Mouse (Mus musculus) CH12.LX (cell line): ENCODE results near the gene Slc2a4. TPM values are rescaled to one million over a fixed set of nuclear protein-coding genes. Genes with fewer than 3 reads are reported as not detected.

Experiments used
- DNase-seq: peaks from one replicate; pipeline ENCODE4 v3.0.0-alpha.2; 2013; ENCODE audit errors: extremely low read depth
- H3K27ac ChIP-seq: 2 replicates; pipeline ENCODE4 v1.5.1; 2012; ENCODE audit warnings: low read depth, mild to moderate bottlenecking, control low read depth, moderate library complexity; ENCODE audit not compliant: insufficient read depth
- H3K27me3 ChIP-seq: replicated peaks from 2 replicates; pipeline ENCODE3; 2012; ENCODE audit warnings: inconsistent platforms
- H3K36me3 ChIP-seq, 2 experiments: replicated peaks in 1 of 2; 2 replicates each; pipeline versions ENCODE3 to v1.6.1; 2012; ENCODE audit warnings: inconsistent platforms in 1 of 2, low read length in 1 of 2, mild to moderate bottlenecking in 1 of 2, mixed read lengths in 1 of 2, moderate library complexity in 1 of 2; ENCODE audit not compliant: control insufficient read depth in 1 of 2, insufficient read depth in 1 of 2
- H3K4me1 ChIP-seq, 2 experiments: 2 replicates each; pipeline ENCODE4 v1.6.1; 2012; ENCODE audit warnings: inconsistent platforms in 1 of 2, moderate library complexity in 1 of 2; ENCODE audit not compliant: insufficient read depth in 2 of 2, control insufficient read depth in 1 of 2
- H3K4me2 ChIP-seq: 2 replicates; pipeline ENCODE4 v1.6.1; 2012; ENCODE audit warnings: low read depth, mild to moderate bottlenecking, control low read depth; ENCODE audit not compliant: poor library complexity, insufficient read depth, severe bottlenecking
- H3K4me3 ChIP-seq, 3 experiments: fragments of 150-350 bp in 1 of 3; sonication (generic) in 1 of 3; replicated peaks in 1 of 3; 2 replicates each; pipeline versions ENCODE3 to v1.5.1; 2011 to 2012; ENCODE audit warnings: low read depth in 2 of 3, low read length in 2 of 3, mild to moderate bottlenecking in 2 of 3, moderate library complexity in 2 of 3, control low read depth in 1 of 3, improper control_type of control experiment in 1 of 3, inconsistent platforms in 1 of 3, mixed read lengths in 1 of 3; ENCODE audit not compliant: poor library complexity in 1 of 3
- H3K79me2 ChIP-seq: replicated peaks from 2 replicates; pipeline ENCODE4 v1.6.1; 2012; ENCODE audit warnings: mild to moderate bottlenecking, moderate library complexity; ENCODE audit not compliant: control insufficient read depth, poor library complexity, insufficient read depth, severe bottlenecking; ENCODE audit errors: extremely low read depth
- H3K9ac ChIP-seq: 2 replicates; pipeline ENCODE4 v1.6.1; 2012; ENCODE audit warnings: low read depth, mild to moderate bottlenecking, control low read depth, moderate library complexity; ENCODE audit not compliant: insufficient read depth
- H3K9me3 ChIP-seq: replicated peaks from 2 replicates; pipeline ENCODE3; 2012; ENCODE audit warnings: low read length, inconsistent platforms, mixed read lengths
- CHD1 ChIP-seq: IDR thresholded peaks from 2 replicates; pipeline ENCODE4 v1.6.1; 2012; ENCODE audit warnings: low read depth, low read length, improper control_type of control experiment, inconsistent platforms
- CHD2 ChIP-seq: IDR thresholded peaks from 2 replicates; pipeline ENCODE4 v1.6.1; 2011; ENCODE audit warnings: low read length, improper control_type of control experiment
- E2F4 ChIP-seq: IDR thresholded peaks from 2 replicates; pipeline ENCODE4 v1.6.1; 2011; ENCODE audit warnings: low read depth, low read length, improper control_type of control experiment; ENCODE audit not compliant: insufficient replicate concordance
- ELF1 ChIP-seq: IDR thresholded peaks from 2 replicates; pipeline ENCODE4 v1.6.1; 2014; ENCODE audit warnings: low read depth, mild to moderate bottlenecking, inconsistent platforms, low read length, improper control_type of control experiment
- EP300 ChIP-seq: IDR thresholded peaks from 2 replicates; pipeline ENCODE4 v1.6.1; 2011; ENCODE audit warnings: low read length, improper control_type of control experiment
- JUND ChIP-seq: conservative IDR thresholded peaks from 2 replicates; pipeline ENCODE4 v1.6.1; 2011; ENCODE audit warnings: low read depth, low read length, improper control_type of control experiment
- MYC ChIP-seq: IDR thresholded peaks from 2 replicates; pipeline ENCODE4 v1.6.1; 2011; ENCODE audit warnings: low read depth, mild to moderate bottlenecking, improper control_type of control experiment, low read length
- NELFE ChIP-seq: IDR thresholded peaks from 2 replicates; pipeline ENCODE4 v1.6.1; 2011; ENCODE audit warnings: low read depth, low read length, improper control_type of control experiment
- PAX5 ChIP-seq: IDR thresholded peaks from 2 replicates; pipeline ENCODE4 v1.6.1; 2012; ENCODE audit warnings: low read length, inconsistent platforms, mixed read lengths
- POLR2A ChIP-seq: IDR thresholded peaks from 2 replicates; pipeline ENCODE4 v1.6.1; 2011; ENCODE audit warnings: low read depth, mild to moderate bottlenecking, improper control_type of control experiment, low read length
- POLR2AphosphoS2 ChIP-seq: IDR thresholded peaks from 2 replicates; pipeline ENCODE4 v1.6.1; 2011; ENCODE audit warnings: low read depth, low read length, improper control_type of control experiment
- RCOR1 ChIP-seq: conservative IDR thresholded peaks from 2 replicates; pipeline ENCODE4 v1.6.1; 2012; ENCODE audit warnings: low read depth, mild to moderate bottlenecking, inconsistent platforms, low read length, improper control_type of control experiment
- SMC3 ChIP-seq: IDR thresholded peaks from 2 replicates; pipeline ENCODE4 v1.6.1; 2011; ENCODE audit warnings: low read depth, low read length, improper control_type of control experiment
- TBP ChIP-seq: conservative IDR thresholded peaks from 2 replicates; pipeline ENCODE4 v1.6.1; 2011; ENCODE audit warnings: low read depth, low read length, improper control_type of control experiment
- TCF12 ChIP-seq: IDR thresholded peaks from 2 replicates; pipeline ENCODE4 v1.6.1; 2014; ENCODE audit warnings: low read depth, mild to moderate bottlenecking, inconsistent platforms, low read length, improper control_type of control experiment
- USF1 ChIP-seq: IDR thresholded peaks from 2 replicates; pipeline ENCODE4 v1.6.1; 2014; ENCODE audit warnings: low read depth, mild to moderate bottlenecking, inconsistent platforms, low read length, improper control_type of control experiment
- ZMIZ1 ChIP-seq: IDR thresholded peaks from 2 replicates; pipeline ENCODE4 v1.6.1; 2012; ENCODE audit warnings: low read depth, mild to moderate bottlenecking, inconsistent platforms, low read length, improper control_type of control experiment
- ZNF384 ChIP-seq: IDR thresholded peaks from 2 replicates; pipeline ENCODE4 v1.6.1; 2012; ENCODE audit warnings: low read depth, low read length, improper control_type of control experiment, inconsistent platforms
- dilution Hi-C: fragments of 300-500 bp; cut with MboI; formaldehyde crosslinking; loops from 2 replicates; pipeline ENCODE4 v1.14.3; 2020; ENCODE audit warnings: low sequenced_read_pairs; ENCODE audit not compliant: extremely low pct_unique_long_range_greater_than_20kb, extremely low pct_ligation_motif_present
- in situ Hi-C: fragments of 300-500 bp; cut with MboI; formaldehyde crosslinking; loops from 3 replicates; pipeline ENCODE4 v1.14.3; 2019; ENCODE audit warnings: low sequenced_read_pairs, low pct_ligation_motif_present, low pct_unique_long_range_greater_than_20kb, mixed read lengths
- polyA plus RNA-seq: library from polyadenylated mRNA; unstranded; fragments of >175 nt; gene quantifications from 2 replicates; pipeline ENCODE4 v1.2.1, GENCODE M21; 2012; ENCODE audit warnings: low read depth; ENCODE audit not compliant: insufficient read length
- total RNA-seq, 2 experiments: library from RNA; depleted of rRNA; stranded (reverse); fragments of 300-350 nt in 1 of 2; fragments of >200 nt in 1 of 2; gene quantifications; 2 replicates each; pipeline ENCODE4 v1.2.3; 2012 to 2014

Slc2a4 gene
- total and polyA plus RNA-seq, 3 experiments, result 2.3 to 3.8 (median 2.6) TPM

DNA sequence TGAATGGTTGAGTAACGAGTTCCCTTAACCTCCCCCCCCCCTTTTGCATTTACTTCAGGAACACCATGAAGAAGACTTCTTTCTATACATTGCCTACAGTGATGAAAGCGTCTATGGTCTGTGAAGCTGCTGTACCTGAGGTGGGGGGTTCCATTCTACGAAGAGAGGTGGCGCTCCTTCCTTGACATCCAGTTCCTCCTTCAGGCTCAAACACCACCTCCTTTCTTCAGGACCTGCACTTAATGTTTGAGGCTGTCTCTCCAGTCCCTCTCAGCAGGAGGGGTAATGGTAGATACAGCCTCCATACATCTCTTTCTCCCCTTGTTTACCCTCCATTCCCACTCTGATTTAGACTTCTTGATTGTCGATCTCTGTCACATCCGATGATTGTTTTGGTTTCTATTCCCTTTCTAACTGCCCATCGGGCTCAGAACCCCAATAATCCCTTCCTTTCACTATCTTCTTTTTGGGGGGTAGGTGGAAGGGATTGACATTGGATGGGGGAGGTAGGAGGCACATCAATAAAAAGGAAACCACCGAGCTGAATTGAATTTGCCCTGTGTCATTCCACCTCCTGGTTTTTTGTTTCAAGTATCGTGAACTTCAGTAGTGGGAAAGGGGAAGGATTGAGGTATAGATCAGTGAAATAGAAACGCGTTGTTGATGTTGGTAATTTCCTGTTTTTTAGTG lies 46.6 kb upstream of the Slc2a4 start:
- Histone ChIP-seq H3K9ac (peak overlapping the region; percentile 18; the same call in 1 of the 2 replicates), H3K27ac (no peak overlapping the region), H3K4me2 (peak overlapping the region; percentile 71), H3K79me2 (peaks cover 50% of the 10 kb centered on the region), H3K4me3 (peak overlapping the region in 2 of 3 experiments; percentile 91 to 99), H3K27me3 (no peaks in the 10 kb centered on the region), H3K4me1 (peaks cover 11 to 50% of the 10 kb centered on the region in 2 experiments; a peak in 3 of 4 replicates), H3K36me3 (peaks cover 43 to 50% of the 10 kb centered on the region in 2 experiments), H3K9me3 (no peaks in the 10 kb centered on the region)
- no peak for TF ChIP-seq TCF12
- no peak for TF ChIP-seq CHD2
- TF ChIP-seq POLR2AphosphoS2, result no peak
- no peak for TF ChIP-seq USF1
- in situ Hi-C loops, result no loop called here
- no peak for DNase-seq
- dilution Hi-C loops, result no loop called here

DNA sequence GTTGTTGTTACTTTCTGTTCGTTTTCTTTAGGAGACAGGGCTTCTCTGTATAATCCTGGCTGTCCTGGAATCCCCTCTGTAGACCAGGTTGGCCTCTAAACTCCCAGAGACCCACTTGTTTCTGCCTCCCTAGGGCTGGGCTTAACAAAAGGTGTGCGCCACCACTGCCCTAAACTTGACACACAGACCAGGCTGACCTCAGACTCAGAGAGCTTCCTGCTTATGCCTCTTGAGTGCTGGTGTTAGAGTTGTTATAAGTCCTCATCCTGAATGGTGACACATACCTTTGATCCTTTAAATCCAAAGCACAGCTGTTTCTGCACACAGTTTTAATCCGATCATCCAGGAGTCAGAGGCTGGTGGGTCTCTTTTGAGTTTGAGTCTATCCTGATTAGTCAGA lies 44.9 kb upstream of the Slc2a4 start:
- Histone ChIP-seq H3K27ac (no peak overlapping the region), H3K9ac (no peak overlapping the region), H3K79me2 (peaks cover 43% of the 10 kb centered on the region), H3K4me1 (peaks cover 8 to 34% of the 10 kb centered on the region in 2 experiments; a peak in 3 of 4 replicates), H3K9me3 (no peaks in the 10 kb centered on the region), H3K27me3 (no peaks in the 10 kb centered on the region), H3K4me2 (peak overlapping the region; percentile 96; the same call in 1 of the 2 replicates), H3K36me3 (peaks cover 41 to 50% of the 10 kb centered on the region in 2 experiments), H3K4me3 (no peak overlapping the region)
- TF ChIP-seq ELF1 (no peak), RCOR1 (no peak), MYC (no peak), POLR2A (no peak), TCF12 (no peak), SMC3 (no peak), TBP (no peak), NELFE (no peak), EP300 (no peak), CHD1 (no peak)
- in situ Hi-C loops, result no loop called here
- dilution Hi-C loops, result no loop called here
- no peak for DNase-seq

DNA sequence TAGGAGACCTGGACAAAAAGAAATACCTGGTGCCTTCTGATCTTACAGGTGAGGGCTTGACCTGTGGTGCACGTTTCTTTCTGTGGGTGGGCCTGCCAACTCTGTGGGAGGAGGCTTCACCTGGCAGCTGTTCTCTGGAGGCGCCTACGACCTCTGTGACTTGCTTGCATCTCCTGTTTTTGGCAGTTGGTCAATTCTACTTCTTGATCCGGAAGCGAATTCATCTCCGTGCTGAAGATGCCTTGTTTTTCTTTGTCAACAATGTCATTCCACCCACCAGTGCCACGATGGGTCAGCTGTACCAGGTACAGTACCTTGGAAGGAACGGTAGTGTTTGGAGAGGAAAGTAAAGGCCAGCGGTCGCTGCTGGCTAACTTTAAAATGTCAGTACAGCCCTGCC lies 44.4 kb upstream of the Slc2a4 start:
- dilution Hi-C loops, result no loop called here
- Histone ChIP-seq H3K9ac (peak overlapping the region; percentile 83), H3K4me1 (peaks cover 8 to 29% of the 10 kb centered on the region in 2 experiments; a peak in 3 of 4 replicates), H3K4me3 (peak overlapping the region; percentile 45 to 93 (median 77)), H3K27me3 (no peaks in the 10 kb centered on the region), H3K9me3 (no peaks in the 10 kb centered on the region), H3K4me2 (peak overlapping the region; percentile 96), H3K36me3 (peaks cover 42 to 50% of the 10 kb centered on the region in 2 experiments), H3K79me2 (peaks cover 38% of the 10 kb centered on the region), H3K27ac (no peak overlapping the region)
- DNase-seq, result no peak
- in situ Hi-C loops, result no loop called here
- TF ChIP-seq E2F4, result no peak
- no peak for TF ChIP-seq ZMIZ1
- no peak for TF ChIP-seq JUND
- TF ChIP-seq MYC, result no peak
- TF ChIP-seq POLR2A, result no peak
- no peak for TF ChIP-seq TCF12
- no peak for TF ChIP-seq ZNF384
- TF ChIP-seq PAX5, result no peak
